Mouse (Mus musculus): Measurements from ENCODE around the gene Tenm2. TPM values are rescaled to one million over a fixed set of nuclear protein-coding genes. Genes with fewer than 3 reads are reported as not detected.

The Tenm2 gene
- polyA plus RNA-seq, 1 experiment, result 0.61 TPM

- Histone ChIP-seq H3K4me1 (ENCODE audit: control insufficient read depth, insufficient read depth, low read length) (no peaks in the 10 kb centered on the region), H3K27ac (ENCODE audit: insufficient read depth, low read depth, low read length) (no peak overlapping the region), H3K36me3 (ENCODE audit: control insufficient read depth, insufficient read depth, low read length) (no peaks in the 10 kb centered on the region), H3K27me3 (replicated peaks; ENCODE audit: control insufficient read depth, insufficient read depth, low read length) (no peaks in the 10 kb centered on the region), H3K4me3 (ENCODE audit: insufficient read depth, low read depth, low read length) (no peak overlapping the region)
- no peak for DNase-seq
- 44% methylated on average over 10 of the region's 10 CpGs for WGBS
- TF ChIP-seq POLR2A (IDR thresholded peaks at IDR 0.05; ENCODE audit: low read depth, low read length) (no peak), CTCF (conservative IDR thresholded peaks at IDR 0.05; ENCODE audit: insufficient read depth, insufficient read length, low read depth, low read length) (no peak)
Measured at GRCm38 (mm10) chr11:37226943-37227342, 8.8 kb downstream of the Tenm2 start.

- WGBS, result 79% methylated on average over 2 of the region's 2 CpGs
- Histone ChIP-seq H3K4me3 (ENCODE audit: insufficient read depth, low read depth, low read length) (no peak overlapping the region), H3K27ac (ENCODE audit: insufficient read depth, low read depth, low read length) (no peak overlapping the region), H3K4me1 (ENCODE audit: control insufficient read depth, insufficient read depth, low read length) (no peaks in the 10 kb centered on the region), H3K36me3 (ENCODE audit: control insufficient read depth, insufficient read depth, low read length) (no peaks in the 10 kb centered on the region), H3K27me3 (replicated peaks; ENCODE audit: control insufficient read depth, insufficient read depth, low read length) (no peaks in the 10 kb centered on the region)
- DNase-seq, result no peak
- TF ChIP-seq CTCF (conservative IDR thresholded peaks at IDR 0.05; ENCODE audit: insufficient read depth, insufficient read length, low read depth, low read length) (no peak), POLR2A (IDR thresholded peaks at IDR 0.05; ENCODE audit: low read depth, low read length) (no peak)
Measured at GRCm38 (mm10) chr11:37222737-37223136, 13.0 kb downstream of the Tenm2 start.

GRCm38 (mm10) chr11:37222056-37222455 lies 13.7 kb downstream of the Tenm2 start:
- DNase-seq, result no peak
- Histone ChIP-seq H3K27ac (ENCODE audit: insufficient read depth, low read depth, low read length) (no peak overlapping the region), H3K4me3 (ENCODE audit: insufficient read depth, low read depth, low read length) (no peak overlapping the region), H3K36me3 (ENCODE audit: control insufficient read depth, insufficient read depth, low read length) (no peaks in the 10 kb centered on the region), H3K4me1 (ENCODE audit: control insufficient read depth, insufficient read depth, low read length) (no peaks in the 10 kb centered on the region), H3K27me3 (replicated peaks; ENCODE audit: control insufficient read depth, insufficient read depth, low read length) (no peaks in the 10 kb centered on the region)
- TF ChIP-seq CTCF (conservative IDR thresholded peaks at IDR 0.05; ENCODE audit: insufficient read depth, insufficient read length, low read depth, low read length), result no peak
- no peak for TF ChIP-seq POLR2A (IDR thresholded peaks at IDR 0.05; ENCODE audit: low read depth, low read length)
- 83% methylated on average over 2 of the region's 2 CpGs for WGBS

GRCm38 (mm10) chr11:37220921-37221320 lies 14.8 kb downstream of the Tenm2 start:
- DNase-seq, result no peak
- Histone ChIP-seq H3K27me3 (replicated peaks; ENCODE audit: control insufficient read depth, insufficient read depth, low read length) (no peaks in the 10 kb centered on the region), H3K27ac (ENCODE audit: insufficient read depth, low read depth, low read length) (no peak overlapping the region), H3K4me1 (ENCODE audit: control insufficient read depth, insufficient read depth, low read length) (no peaks in the 10 kb centered on the region), H3K36me3 (ENCODE audit: control insufficient read depth, insufficient read depth, low read length) (no peaks in the 10 kb centered on the region), H3K4me3 (ENCODE audit: insufficient read depth, low read depth, low read length) (no peak overlapping the region)
- 85% methylated on average over 6 of the region's 6 CpGs for whole genome bisulfite sequencing
- TF ChIP-seq POLR2A (IDR thresholded peaks at IDR 0.05; ENCODE audit: low read depth, low read length) (no peak), CTCF (conservative IDR thresholded peaks at IDR 0.05; ENCODE audit: insufficient read depth, insufficient read length, low read depth, low read length) (no peak)

- Histone ChIP-seq H3K27ac (ENCODE audit: insufficient read depth, low read depth, low read length) (no peak overlapping the region), H3K4me3 (ENCODE audit: insufficient read depth, low read depth, low read length) (no peak overlapping the region), H3K27me3 (replicated peaks; ENCODE audit: control insufficient read depth, insufficient read depth, low read length) (no peaks in the 10 kb centered on the region), H3K4me1 (ENCODE audit: control insufficient read depth, insufficient read depth, low read length) (no peaks in the 10 kb centered on the region), H3K36me3 (ENCODE audit: control insufficient read depth, insufficient read depth, low read length) (no peaks in the 10 kb centered on the region)
- TF ChIP-seq CTCF (conservative IDR thresholded peaks at IDR 0.05; ENCODE audit: insufficient read depth, insufficient read length, low read depth, low read length) (peak; percentile 61), POLR2A (IDR thresholded peaks at IDR 0.05; ENCODE audit: low read depth, low read length) (no peak)
- WGBS, result 3% methylated on average over 3 of the region's 3 CpGs
- DNase-seq, result peak; percentile 51
Measured at GRCm38 (mm10) chr11:37186132-37186531, 49.6 kb downstream of the Tenm2 start.

GRCm38 (mm10) chr11:37177426-37177825 lies 58.3 kb downstream of the Tenm2 start:
- Histone ChIP-seq H3K27ac (ENCODE audit: insufficient read depth, low read depth, low read length) (no peak overlapping the region), H3K4me1 (ENCODE audit: control insufficient read depth, insufficient read depth, low read length) (no peaks in the 10 kb centered on the region), H3K4me3 (ENCODE audit: insufficient read depth, low read depth, low read length) (no peak overlapping the region), H3K36me3 (ENCODE audit: control insufficient read depth, insufficient read depth, low read length) (no peaks in the 10 kb centered on the region), H3K27me3 (replicated peaks; ENCODE audit: control insufficient read depth, insufficient read depth, low read length) (no peaks in the 10 kb centered on the region; the same call in 1 of the 2 replicates)
- TF ChIP-seq CTCF (conservative IDR thresholded peaks at IDR 0.05; ENCODE audit: insufficient read depth, insufficient read length, low read depth, low read length) (no peak), POLR2A (IDR thresholded peaks at IDR 0.05; ENCODE audit: low read depth, low read length) (no peak)
- 91% methylated on average over 6 of the region's 6 CpGs for WGBS
- DNase-seq, result no peak

GRCm38 (mm10) chr11:37153933-37154880 lies 81.6 kb downstream of the Tenm2 start:
- Histone ChIP-seq H3K27me3 (replicated peaks; ENCODE audit: control insufficient read depth, insufficient read depth, low read length) (no peaks in the 10 kb centered on the region), H3K27ac (ENCODE audit: insufficient read depth, low read depth, low read length) (no peak overlapping the region), H3K4me1 (ENCODE audit: control insufficient read depth, insufficient read depth, low read length) (no peaks in the 10 kb centered on the region), H3K4me3 (ENCODE audit: insufficient read depth, low read depth, low read length) (no peak overlapping the region), H3K36me3 (ENCODE audit: control insufficient read depth, insufficient read depth, low read length) (no peaks in the 10 kb centered on the region)
- no peak for DNase-seq
- 70% methylated on average over 13 of the region's 13 CpGs for WGBS
- TF ChIP-seq CTCF (conservative IDR thresholded peaks at IDR 0.05; ENCODE audit: insufficient read depth, insufficient read length, low read depth, low read length), result no peak
- no peak for TF ChIP-seq POLR2A (IDR thresholded peaks at IDR 0.05; ENCODE audit: low read depth, low read length)

All from kidney, adult 2 months (tissue).